Mouse (Mus musculus) hindbrain, embryonic 15.5 days (tissue): ENCODE results near the gene Unc45b. TPM values are rescaled to one million over a fixed set of nuclear protein-coding genes. Genes with fewer than 3 reads are reported as not detected.
"Not testable (repeated sequence)": the region's sequence is repeated elsewhere in the genome, so short reads cannot be mapped to it uniquely, and the experiment has no call there.

Experiments
- ATAC-seq: fragments of 200-750 bp; cut with Nextera tagmentation; 2 replicates; pipeline ENCODE4 v1.8.0; 2017; ENCODE audit warnings: low read depth, moderate number of reproducible peaks, moderate TSS enrichment; ENCODE audit not compliant: low FRiP score
- H3K27ac ChIP-seq: fragments of 300-500 bp; sonication (generic); replicated peaks from 2 replicates; pipeline ENCODE4 v1.5.1; 2015; ENCODE audit warnings: mild to moderate bottlenecking, inconsistent platforms
- H3K27me3 ChIP-seq: fragments of 300-500 bp; sonication (generic); 2 replicates; pipeline ENCODE4 v1.6.1; 2015; ENCODE audit warnings: control low read depth, inconsistent platforms
- H3K36me3 ChIP-seq: fragments of 300-500 bp; sonication (generic); 2 replicates; pipeline ENCODE4 v1.6.1; 2015; ENCODE audit warnings: control low read depth, inconsistent platforms
- H3K4me1 ChIP-seq: fragments of 300-500 bp; sonication (generic); replicated peaks from 2 replicates; pipeline ENCODE4 v1.6.1; 2015; ENCODE audit warnings: control low read depth, inconsistent platforms
- H3K4me2 ChIP-seq: fragments of 300-500 bp; sonication (generic); 2 replicates; pipeline ENCODE4 v1.6.1; 2015; ENCODE audit warnings: moderate library complexity, mild to moderate bottlenecking, inconsistent platforms
- H3K4me3 ChIP-seq: fragments of 300-500 bp; sonication (generic); 2 replicates; pipeline ENCODE4 v1.5.1; 2015; ENCODE audit warnings: mild to moderate bottlenecking, inconsistent platforms
- H3K9ac ChIP-seq: fragments of 300-500 bp; sonication (generic); 2 replicates; pipeline ENCODE4 v1.6.1; 2015; ENCODE audit warnings: inconsistent platforms
- H3K9me3 ChIP-seq: fragments of 300-500 bp; sonication (generic); 2 replicates; pipeline ENCODE4 v1.6.1; 2016; ENCODE audit warnings: control low read depth, inconsistent platforms
- WGBS: fragments of 180-500 bp; shearing (Covaris S2); methylation state at CpG from one replicate; pipeline ENCODE4 v1.1.7; 2015; 5-methylcytosine and 5-hydroxymethylcytosine counted together
- polyA plus RNA-seq: library from polyadenylated mRNA; unstranded; fragments of >200 nt; fragmentation: Nextera tagmentation; extraction: Ambion mirVana; gene quantifications from 2 replicates; pipeline ENCODE4 v1.2.1, GENCODE M21; 2015

Unc45b gene
- polyA plus RNA-seq, 1 experiment from 2014 or later: 1.5 TPM

DNA sequence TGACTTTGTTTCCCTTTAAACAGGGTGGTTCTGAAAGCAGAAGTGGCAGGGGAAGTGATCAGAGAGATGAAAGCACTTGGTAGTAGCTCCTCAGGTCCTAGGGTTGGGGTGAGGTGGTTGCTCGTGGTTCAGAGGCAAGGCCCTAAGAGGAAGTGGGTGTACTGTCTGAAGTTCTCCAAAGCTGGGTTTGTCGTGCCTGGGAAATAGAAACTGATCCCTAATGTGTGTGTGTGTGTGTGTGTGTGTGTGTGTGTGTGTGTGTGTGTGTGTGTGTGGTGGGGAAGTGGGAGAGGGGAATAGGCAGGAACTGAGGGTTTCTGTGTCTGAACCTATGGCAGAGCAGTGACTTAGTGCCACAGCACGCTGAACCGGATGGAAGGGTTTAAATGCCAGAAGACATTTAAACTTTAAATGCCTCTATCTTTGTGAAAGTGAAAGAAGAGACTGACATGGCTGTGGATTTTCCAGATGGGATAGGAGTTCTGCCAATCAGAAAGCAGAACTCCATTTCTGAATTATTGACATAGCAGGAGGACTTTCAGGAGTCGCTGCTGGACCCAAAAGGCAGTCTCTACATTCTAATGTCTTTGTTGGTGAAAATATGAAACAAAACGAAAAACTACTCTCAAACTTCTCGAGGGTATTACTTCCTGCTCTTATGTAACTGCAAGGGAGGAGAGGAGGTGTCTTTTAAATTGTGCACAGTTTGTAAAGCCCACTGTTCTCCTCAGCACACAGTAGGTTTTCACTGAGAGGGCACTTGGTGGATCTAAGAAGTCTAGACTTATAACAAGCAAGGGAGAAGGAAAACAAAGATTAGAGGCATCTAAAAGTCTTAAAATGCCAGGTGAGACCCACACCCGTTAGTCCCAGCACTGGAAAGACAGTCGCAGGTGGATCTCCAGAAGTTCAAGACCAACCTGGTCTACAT, 42.5 kb downstream of the Unc45b start:
- WGBS: 74% methylated on average over 9 of the region's 9 CpGs
- peaks cover 51% of the 10 kb centered on the region for H3K27me3 ChIP-seq
- no peaks in the 10 kb centered on the region for H3K36me3 ChIP-seq
- no peak overlapping the region for H3K27ac ChIP-seq
- H3K4me1 ChIP-seq: peaks cover 9% of the 10 kb centered on the region; the same call in 1 of the 2 replicates
- H3K9ac ChIP-seq: no peak overlapping the region
- no peak for ATAC-seq
- H3K4me3 ChIP-seq: no peak overlapping the region
- no peaks in the 10 kb centered on the region for H3K9me3 ChIP-seq
- H3K4me2 ChIP-seq: no peak overlapping the region

GRCm38 (mm10) chr11:82954631-82955030, 44.3 kb downstream of the Unc45b start:
- Histone ChIP-seq H3K27ac (no peak overlapping the region), H3K4me3 (no peak overlapping the region), H3K27me3 (peaks cover 44% of the 10 kb centered on the region), H3K9ac (no peak overlapping the region), H3K4me2 (no peak overlapping the region), H3K36me3 (no peaks in the 10 kb centered on the region), H3K9me3 (no peaks in the 10 kb centered on the region), H3K4me1 (peaks cover 9% of the 10 kb centered on the region; the same call in 1 of the 2 replicates)
- ATAC-seq: no peak
- WGBS: 77% methylated on average over 6 of the region's 6 CpGs

GRCm38 (mm10) chr11:82956925-82957324, 46.6 kb downstream of the Unc45b start:
- 77% methylated on average over 10 of the region's 10 CpGs for WGBS

DNA sequence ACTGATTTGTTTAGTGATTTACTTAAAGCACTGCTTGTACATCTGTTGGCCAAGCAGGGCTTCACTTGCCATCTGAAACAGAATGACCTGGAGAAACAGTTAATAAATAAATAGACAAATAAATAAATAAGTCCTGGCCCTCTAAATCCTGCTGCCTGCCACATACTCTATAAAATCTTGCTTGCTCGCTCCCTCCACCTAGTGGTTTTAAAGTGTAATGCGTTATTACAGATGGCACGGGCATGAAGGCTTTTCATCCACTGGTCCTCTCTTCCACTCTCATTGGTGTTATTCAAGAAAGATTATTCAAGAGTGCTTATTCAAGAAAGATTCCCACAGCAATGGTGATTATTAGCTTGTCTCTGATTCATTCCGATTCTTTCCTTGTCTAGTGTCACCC, 49.3 kb downstream of the Unc45b start:
- H3K36me3 ChIP-seq: no peaks in the 10 kb centered on the region
- H3K9me3 ChIP-seq: no peaks in the 10 kb centered on the region
- ATAC-seq: no peak
- H3K27ac ChIP-seq: no peak overlapping the region
- no peak overlapping the region for H3K4me2 ChIP-seq
- no peak overlapping the region for H3K4me3 ChIP-seq
- no peak overlapping the region for H3K9ac ChIP-seq
- peaks cover 5% of the 10 kb centered on the region; the same call in 1 of the 2 replicates for H3K27me3 ChIP-seq
- no peaks in the 10 kb centered on the region for H3K4me1 ChIP-seq
- WGBS: 16% methylated on average over 4 of the region's 4 CpGs

More at GRCm38 (mm10) chr11:82956925-82957324, 46.6 kb downstream of the Unc45b start:
- Histone ChIP-seq H3K9ac (no peak overlapping the region), H3K4me2 (no peak overlapping the region), H3K9me3 (no peaks in the 10 kb centered on the region), H3K27me3 (peaks cover 32% of the 10 kb centered on the region), H3K4me1 (peaks cover 2% of the 10 kb centered on the region; the same call in 1 of the 2 replicates), H3K36me3 (no peaks in the 10 kb centered on the region), H3K27ac (no peak overlapping the region), H3K4me3 (no peak overlapping the region)
- no peak for ATAC-seq

GRCm38 (mm10) chr11:82961743-82962142, 51.4 kb downstream of the Unc45b start:
- Histone ChIP-seq H3K9me3 (no peaks in the 10 kb centered on the region), H3K36me3 (no peaks in the 10 kb centered on the region), H3K27me3 (peaks cover 5% of the 10 kb centered on the region; the same call in 1 of the 2 replicates), H3K9ac (no peak overlapping the region), H3K4me2 (no peak overlapping the region), H3K27ac (no peak overlapping the region), H3K4me1 (no peaks in the 10 kb centered on the region), H3K4me3 (no peak overlapping the region)
- WGBS: 75% methylated on average over 2 of the region's 2 CpGs
- ATAC-seq: no peak

DNA sequence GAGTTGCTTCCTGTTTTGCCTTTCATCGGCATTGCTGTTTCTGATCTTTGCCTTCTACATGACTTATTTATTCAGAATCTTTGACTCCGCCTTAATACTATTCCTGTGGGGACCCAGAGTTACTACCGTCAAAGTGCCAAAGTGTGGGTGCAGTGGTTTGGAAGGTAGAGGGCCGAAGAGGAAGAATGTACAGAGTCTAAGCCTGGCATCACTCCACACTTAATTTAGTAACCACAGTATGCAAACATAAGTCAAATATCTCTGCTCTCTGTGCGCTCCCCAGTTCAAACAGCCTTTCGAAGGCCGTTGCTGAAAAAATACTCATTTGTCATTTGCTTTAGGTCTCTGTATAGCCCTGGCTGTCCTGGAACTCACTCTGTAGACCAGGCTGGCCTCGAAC, 51.9 kb downstream of the Unc45b start:
- Histone ChIP-seq H3K4me2 (no peak overlapping the region), H3K27ac (no peak overlapping the region), H3K9ac (no peak overlapping the region), H3K4me3 (no peak overlapping the region), H3K4me1 (no peaks in the 10 kb centered on the region), H3K36me3 (no peaks in the 10 kb centered on the region), H3K9me3 (no peaks in the 10 kb centered on the region), H3K27me3 (peaks cover 5% of the 10 kb centered on the region; the same call in 1 of the 2 replicates)
- 87% methylated on average over 8 of the region's 8 CpGs for WGBS
- ATAC-seq: no peak

DNA sequence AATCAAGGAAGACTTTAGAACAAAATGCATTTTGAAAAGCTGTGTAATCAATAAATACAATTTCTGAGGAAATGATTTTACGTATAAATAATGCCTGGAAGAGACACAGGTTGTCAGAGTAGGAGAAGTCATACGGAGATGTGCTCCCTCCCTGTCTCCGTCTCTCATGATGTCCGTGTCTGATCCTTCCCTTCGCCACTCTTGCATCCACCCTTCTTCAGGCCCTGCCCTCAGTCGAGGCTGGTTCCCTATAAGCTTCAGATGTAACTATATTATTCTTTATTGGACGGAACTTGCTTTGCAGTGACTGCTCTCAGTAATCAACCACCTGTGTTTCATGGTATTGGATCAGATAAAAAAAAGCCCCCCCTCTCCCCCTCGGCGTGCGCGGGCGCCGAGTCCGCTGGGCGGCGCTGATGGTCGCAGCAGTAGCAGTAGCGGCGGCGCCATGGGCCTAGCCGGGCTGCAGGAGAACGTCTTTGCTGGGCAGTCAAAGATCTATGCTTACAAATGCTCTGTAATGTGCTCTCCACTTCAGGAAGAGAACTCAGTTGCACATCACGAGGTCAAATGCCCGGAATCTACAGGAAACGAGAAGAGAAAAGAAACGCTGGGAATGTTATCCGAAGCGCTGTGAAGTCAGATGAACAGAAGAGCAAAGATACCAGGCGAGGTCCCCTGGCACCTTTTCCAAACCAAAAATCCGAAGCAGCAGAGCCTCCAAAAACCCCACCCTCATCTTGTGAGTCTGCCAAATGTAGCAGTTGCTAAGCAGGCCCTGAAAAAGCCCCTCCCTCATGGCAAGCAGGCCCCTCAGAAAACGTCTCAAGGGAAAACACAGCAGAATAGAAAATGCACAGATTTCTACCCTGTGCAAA, 60.6 kb downstream of the Unc45b start:
- Histone ChIP-seq H3K4me2 (peak overlapping the region; percentile 56), H3K9ac (peak overlapping the region; percentile 34; the same call in 1 of the 2 replicates), H3K27me3 (0 out of 2 replicates have a peak, but pooled peaks cover 3% of the 10 kb centered on the region), H3K4me3 (peak overlapping the region; percentile 33), H3K4me1 (peaks cover 14% of the 10 kb centered on the region), H3K27ac (peak overlapping the region; percentile 77), H3K36me3 (no peaks in the 10 kb centered on the region), H3K9me3 (no peaks in the 10 kb centered on the region)
- ATAC-seq: peak; percentile 79; the same call in 1 of the 2 replicates
- WGBS: 6% methylated on average over 31 of the region's 31 CpGs

DNA sequence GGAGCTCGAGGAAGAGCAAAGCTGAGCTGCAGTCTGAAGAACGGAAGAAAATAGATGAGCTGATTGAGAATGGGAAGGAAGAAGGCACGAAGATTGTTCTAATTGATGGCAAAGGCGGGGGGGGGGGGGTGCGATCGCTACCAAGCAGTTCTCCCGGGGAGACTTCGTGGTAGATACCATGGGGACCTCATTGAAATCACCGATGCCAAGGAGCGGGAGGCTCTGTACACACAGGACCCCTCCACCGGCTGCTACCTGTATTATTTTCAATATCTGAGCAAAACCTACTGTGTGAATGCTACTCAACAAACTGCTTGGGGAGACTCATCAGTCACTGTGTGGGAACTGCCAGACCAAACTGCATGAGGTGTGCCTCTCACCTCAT, 61.2 kb downstream of the Unc45b start:
- 43% methylated on average over 10 of the region's 11 CpGs for WGBS
- Histone ChIP-seq H3K9ac (no peak overlapping the region; the same call in 1 of the 2 replicates), H3K4me1 (peaks cover 14% of the 10 kb centered on the region), H3K4me3 (peak overlapping the region; percentile 33; the same call in 1 of the 2 replicates), H3K27ac (peak overlapping the region; percentile 77), H3K36me3 (no peaks in the 10 kb centered on the region), H3K4me2 (peak overlapping the region; percentile 56), H3K9me3 (no peaks in the 10 kb centered on the region), H3K27me3 (0 out of 2 replicates have a peak, but pooled peaks cover 3% of the 10 kb centered on the region)
- 0 out of 2 replicates have a peak, but pooled peaks have one; percentile 6 for ATAC-seq

GRCm38 (mm10) chr11:82973916-82974315, 63.6 kb downstream of the Unc45b start:
- Histone ChIP-seq H3K4me1 (peaks cover 14% of the 10 kb centered on the region), H3K36me3 (no peaks in the 10 kb centered on the region), H3K4me2 (no peak overlapping the region), H3K27ac (no peak overlapping the region), H3K27me3 (0 out of 2 replicates have a peak, but pooled peaks cover under 1% of the 10 kb centered on the region), H3K9ac (no peak overlapping the region), H3K9me3 (no peaks in the 10 kb centered on the region), H3K4me3 (no peak overlapping the region)
- ATAC-seq: no peak
- WGBS: 66% methylated on average over 5 of the region's 5 CpGs

- H3K27me3 ChIP-seq, H3K4me1 ChIP-seq, H3K36me3 ChIP-seq, ATAC-seq, H3K9ac ChIP-seq, H3K27ac ChIP-seq, H3K4me3 ChIP-seq, H3K4me2 ChIP-seq, H3K9me3 ChIP-seq: not testable (repeated sequence)
- 91% methylated on average over 2 of the region's 2 CpGs for WGBS
These were observed 72.1 kb downstream of the Unc45b start for GRCm38 (mm10) chr11:82982409-82982808.

DNA sequence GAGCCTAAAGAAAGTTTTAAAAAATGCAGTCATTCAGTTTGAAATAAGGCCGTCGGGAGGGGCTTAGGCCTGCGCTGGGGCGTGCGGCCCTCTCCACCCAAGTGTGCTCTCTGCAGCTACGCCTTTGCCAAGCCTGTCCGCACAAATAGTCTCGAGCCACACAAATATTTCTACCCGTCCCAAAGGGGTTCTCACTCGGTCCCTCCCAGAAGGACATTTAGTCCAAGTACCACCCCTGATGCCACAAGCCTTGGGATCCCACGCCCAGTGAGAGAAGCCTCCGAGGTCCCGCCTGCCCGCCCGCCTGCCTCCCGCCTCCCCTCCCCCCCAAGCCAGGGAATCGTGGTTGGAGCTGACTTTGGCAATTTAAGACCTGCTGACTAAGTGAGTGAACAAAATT, 72.8 kb downstream of the Unc45b start:
- ATAC-seq: no peak
- 86% methylated on average over 17 of the region's 17 CpGs for WGBS
- Histone ChIP-seq H3K36me3 (no peaks in the 10 kb centered on the region), H3K27me3 (no peaks in the 10 kb centered on the region), H3K9me3 (no peaks in the 10 kb centered on the region), H3K4me2 (no peak overlapping the region), H3K27ac (no peak overlapping the region), H3K9ac (no peak overlapping the region), H3K4me3 (no peak overlapping the region), H3K4me1 (no peaks in the 10 kb centered on the region)
